Mouse (Mus musculus): ENCODE results near the gene Hs2st1. TPM values are rescaled to one million over a fixed set of nuclear protein-coding genes. Genes with fewer than 3 reads are reported as not detected.

The Hs2st1 gene
- total and polyA plus RNA-seq, 3 experiments = 17.6 to 36.4 (median 29.7) TPM

DNA sequence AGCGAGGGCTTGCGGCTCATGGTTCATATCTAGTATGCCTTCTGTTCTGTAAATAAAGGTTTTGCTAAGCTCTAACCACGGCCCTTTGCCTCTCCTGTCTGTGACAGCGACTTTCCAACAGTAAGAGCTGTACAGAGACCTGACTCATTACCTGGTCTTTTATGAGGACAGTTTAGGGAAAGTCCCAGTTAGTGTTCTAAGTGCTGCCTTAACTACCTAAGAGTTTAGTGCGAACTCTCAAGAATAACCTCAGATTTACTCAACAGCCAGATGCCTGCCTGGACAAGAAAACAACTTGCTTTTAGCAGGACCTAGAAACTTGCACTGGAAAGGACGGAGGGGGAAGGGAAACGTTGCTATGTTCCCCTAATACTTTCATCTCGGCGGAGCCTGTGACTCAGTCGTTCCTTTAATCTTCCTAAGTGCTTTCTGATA lies 137.8 kb downstream of the Hs2st1 start:
- in situ Hi-C loops (cut with MboI; ENCODE audit: low pct_ligation_motif_present, low pct_unique_long_range_greater_than_20kb, low sequenced_read_pairs) = no loop called here
- Histone ChIP-seq H3K9me3 (replicated peaks; ENCODE audit: low read length) (no peaks in the 10 kb centered on the region), H3K9ac (ENCODE audit: insufficient read depth, low read depth) (no peak overlapping the region; the same call in 1 of the 2 replicates), H3K36me3 (replicated peaks in 1 of 2; ENCODE audit: control insufficient read depth in 1 of 2, insufficient read depth in 1 of 2, low read length in 1 of 2) (peaks cover 9 to 43% of the 10 kb centered on the region in 2 experiments), H3K4me1 (ENCODE audit: control insufficient read depth in 1 of 2, insufficient read depth in 2 of 2) (peaks cover 7 to 20% of the 10 kb centered on the region in 2 experiments), H3K4me2 (ENCODE audit: insufficient read depth, low read depth, poor library complexity, severe bottlenecking) (peak overlapping the region; percentile 70; the same call in 1 of the 2 replicates), H3K79me2 (replicated peaks; ENCODE audit: control insufficient read depth, extremely low read depth, insufficient read depth, poor library complexity, severe bottlenecking) (no peaks in the 10 kb centered on the region), H3K27ac (ENCODE audit: insufficient read depth, low read depth) (no peak overlapping the region), H3K4me3 (replicated peaks in 1 of 3; ENCODE audit: low read depth in 2 of 3, low read length in 2 of 3, poor library complexity in 1 of 3) (no peak overlapping the region), H3K27me3 (replicated peaks) (no peaks in the 10 kb centered on the region)
- dilution Hi-C loops (cut with MboI; ENCODE audit: extremely low pct_ligation_motif_present, extremely low pct_unique_long_range_greater_than_20kb, low sequenced_read_pairs) = no loop called here
- TF ChIP-seq ZNF384 (IDR thresholded peaks at IDR 0.05; ENCODE audit: low read depth, low read length) (no peak), NRF1 (IDR thresholded peaks at IDR 0.05; ENCODE audit: low read depth, low read length) (no peak), RCOR1 (conservative IDR thresholded peaks at IDR 0.05; ENCODE audit: low read depth, low read length) (peak; percentile 53; the same call in 1 of the 2 replicates), MAZ (IDR thresholded peaks at IDR 0.05; ENCODE audit: low read depth, low read length) (0 out of 2 replicates have a peak, but pooled peaks have one; percentile 30), JUN (IDR thresholded peaks at IDR 0.05; ENCODE audit: insufficient read depth, low read depth, low read length) (peak; percentile 47), MYC (IDR thresholded peaks at IDR 0.05; ENCODE audit: low read depth, low read length) (0 out of 2 replicates have a peak, but pooled peaks have one; percentile 12), UBTF (IDR thresholded peaks at IDR 0.05; ENCODE audit: low read depth, low read length) (no peak), JUND (conservative IDR thresholded peaks at IDR 0.05; ENCODE audit: low read depth, low read length) (peak; percentile 54; the same call in 1 of the 2 replicates), SMC3 (IDR thresholded peaks at IDR 0.05; ENCODE audit: low read depth, low read length) (peak; percentile 2; the same call in 1 of the 2 replicates), ETS1 (conservative IDR thresholded peaks at IDR 0.05; ENCODE audit: low read depth, low read length) (peak; percentile 49), MXI1 (IDR thresholded peaks at IDR 0.05; ENCODE audit: low read depth, low read length) (peak; percentile 54; the same call in 1 of the 2 replicates), EP300 (IDR thresholded peaks at IDR 0.05; ENCODE audit: low read length) (peak; percentile 87), TCF12 (IDR thresholded peaks at IDR 0.05; ENCODE audit: low read depth, low read length) (peak; percentile 75), MEF2A (IDR thresholded peaks at IDR 0.05; ENCODE audit: borderline replicate concordance, low read depth, low read length) (peak; percentile 85), CHD1 (IDR thresholded peaks at IDR 0.05; ENCODE audit: low read depth, low read length) (peak; percentile 86; the same call in 1 of the 2 replicates), NELFE (IDR thresholded peaks at IDR 0.05; ENCODE audit: low read depth, low read length) (no peak), IRF4 (IDR thresholded peaks at IDR 0.05; ENCODE audit: low read depth, low read length) (peak; percentile 77), BHLHE40 (IDR thresholded peaks at IDR 0.05; ENCODE audit: low read depth, low read length) (peak; percentile 50)
- peak; percentile 82 for DNase-seq (ENCODE audit: extremely low read depth)

Measured in CH12.LX (cell line).